Mouse (Mus musculus) intestine, embryonic 16.5 days (tissue): Measurements from ENCODE around the gene Mbd3. TPM values are rescaled to one million over a fixed set of nuclear protein-coding genes. Genes with fewer than 3 reads are reported as not detected.

Source experiments
- ATAC-seq: fragments of 200-750 bp; cut with Nextera tagmentation; 2 replicates; pipeline ENCODE4 v1.8.0; 2017; ENCODE audit warnings: moderate TSS enrichment, moderate library complexity
- H3K27ac ChIP-seq: fragments of 300-500 bp; sonication (generic); 2 replicates; pipeline ENCODE4 v1.5.1; 2014; ENCODE audit warnings: mild to moderate bottlenecking, low read length
- H3K27me3 ChIP-seq: fragments of 300-500 bp; sonication (generic); replicated peaks from 2 replicates; pipeline ENCODE4 v1.6.1; 2014; ENCODE audit warnings: low read length, control low read depth, mixed read lengths; ENCODE audit not compliant: control insufficient read depth, insufficient read depth
- H3K36me3 ChIP-seq: fragments of 300-500 bp; sonication (generic); 2 replicates; pipeline ENCODE4 v1.6.1; 2014; ENCODE audit warnings: low read length, control low read depth; ENCODE audit not compliant: control insufficient read depth, insufficient read depth
- H3K4me1 ChIP-seq: fragments of 300-500 bp; sonication (generic); 2 replicates; pipeline ENCODE4 v1.6.1; 2014; ENCODE audit warnings: low read length, control low read depth, mixed read lengths; ENCODE audit not compliant: control insufficient read depth, insufficient read depth
- H3K4me2 ChIP-seq: fragments of 300-500 bp; sonication (generic); 2 replicates; pipeline ENCODE4 v1.6.1; 2014; ENCODE audit warnings: low read depth, low read length, control low read depth
- H3K4me3 ChIP-seq: fragments of 300-500 bp; sonication (generic); 2 replicates; pipeline ENCODE4 v1.5.1; 2014; ENCODE audit warnings: mild to moderate bottlenecking, low read length
- H3K9ac ChIP-seq: fragments of 300-500 bp; sonication (generic); 2 replicates; pipeline ENCODE4 v1.6.1; 2014; ENCODE audit warnings: low read depth, low read length
- H3K9me3 ChIP-seq: fragments of 300-500 bp; sonication (generic); 2 replicates; pipeline ENCODE4 v1.6.1; 2016; ENCODE audit warnings: low read length, control low read depth; ENCODE audit not compliant: control insufficient read depth
- WGBS: fragments of 180-500 bp; shearing (Covaris S2); extraction: QIAGEN DNeasy Blood & Tissue Kit; methylation state at CpG from one replicate; pipeline ENCODE4 v1.1.7; 2014; 5-methylcytosine and 5-hydroxymethylcytosine counted together
- microRNA-seq: library from miRNA; unstranded; fragments of <30 nt; microRNA quantifications from one replicate; pipeline ENCODE4, GENCODE M21; 2016
- polyA plus RNA-seq: library from polyadenylated mRNA; unstranded; fragments of >200 nt; fragmentation: Nextera tagmentation; extraction: Ambion mirVana; gene quantifications from 2 replicates; pipeline ENCODE4 v1.2.1, GENCODE M21; 2015

The Mbd3 gene
- polyA plus RNA-seq, 1 experiment from 2014 or later: 144 TPM

DNA sequence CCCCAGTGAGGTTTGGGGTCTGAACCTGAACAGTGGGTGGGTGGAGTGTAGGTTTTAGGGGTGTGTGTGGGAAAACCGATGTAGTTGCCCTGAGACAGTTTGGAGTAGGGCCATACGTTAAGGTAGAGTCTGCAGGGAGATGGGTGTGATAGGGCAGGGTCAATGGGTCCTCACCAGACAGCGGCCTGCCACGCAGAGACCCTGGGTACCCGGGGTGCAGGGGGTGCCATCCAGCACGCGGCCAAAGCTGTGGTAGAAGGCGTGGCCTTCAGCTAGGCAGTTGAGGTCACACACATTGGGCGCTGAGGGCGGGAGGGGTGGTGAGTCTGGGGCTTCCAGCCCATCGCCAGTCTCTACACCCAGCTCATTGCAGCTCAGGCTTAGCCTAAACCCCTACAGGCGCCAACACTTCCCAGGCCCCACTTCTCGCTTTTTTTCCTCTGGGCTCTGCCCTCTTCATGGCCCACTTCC is 55.9 kb downstream of the Mbd3 start:
- Histone ChIP-seq H3K9ac (peak overlapping the region; percentile 48), H3K4me2 (peak overlapping the region; percentile 71), H3K27ac (peak overlapping the region; percentile 82), H3K36me3 (no peaks in the 10 kb centered on the region), H3K4me1 (peaks cover 58% of the 10 kb centered on the region), H3K9me3 (no peaks in the 10 kb centered on the region), H3K27me3 (peaks cover 36% of the 10 kb centered on the region), H3K4me3 (peak overlapping the region; percentile 42)
- 28% methylated on average over 13 of the region's 13 CpGs for WGBS
- no peak for ATAC-seq

DNA sequence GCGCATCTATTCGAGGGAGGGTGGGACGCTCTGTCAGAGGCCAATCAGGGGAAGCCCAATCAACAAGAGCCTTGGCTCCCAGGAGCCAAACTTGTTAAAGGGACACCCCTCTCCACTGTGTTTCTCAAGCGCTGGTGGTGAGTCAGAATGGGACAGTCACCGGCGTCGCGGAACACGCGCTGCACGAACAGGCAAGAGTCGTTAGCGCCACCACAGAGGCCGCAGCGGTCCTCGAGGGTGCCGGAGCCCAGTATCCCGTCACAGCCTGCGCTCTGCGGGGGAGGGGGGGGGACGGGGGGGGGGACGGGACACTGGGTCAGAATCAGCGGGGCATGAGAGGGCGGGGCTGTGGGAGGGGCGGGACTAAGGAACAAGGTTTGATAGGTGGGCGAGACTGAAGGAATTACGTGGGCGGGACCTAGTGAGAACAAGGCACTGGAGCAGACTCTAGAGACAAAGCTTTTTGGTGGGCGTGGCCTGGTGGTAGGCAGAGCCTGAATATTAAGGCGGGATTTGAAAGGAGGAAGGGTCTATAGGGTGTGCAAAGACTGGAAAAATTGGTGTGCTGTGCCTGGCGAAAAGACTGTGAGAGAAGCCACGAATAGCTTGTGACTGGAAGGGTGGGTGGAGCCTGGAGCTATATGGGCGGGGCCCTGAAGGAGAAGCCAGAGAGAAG is 56.5 kb downstream of the Mbd3 start:
- no peaks in the 10 kb centered on the region for H3K9me3 ChIP-seq
- peaks cover 32% of the 10 kb centered on the region for H3K27me3 ChIP-seq
- peak overlapping the region; percentile 48; the same call in 1 of the 2 replicates for H3K9ac ChIP-seq
- ATAC-seq: peak; percentile 43
- peaks cover 52% of the 10 kb centered on the region for H3K4me1 ChIP-seq
- peak overlapping the region; percentile 42 for H3K4me3 ChIP-seq
- H3K27ac ChIP-seq: peak overlapping the region; percentile 82; the same call in 1 of the 2 replicates
- whole genome bisulfite sequencing: under 1% methylated on average over 29 of the region's 33 CpGs
- H3K36me3 ChIP-seq: no peaks in the 10 kb centered on the region
- peak overlapping the region; percentile 71 for H3K4me2 ChIP-seq

Small RNA genes within 50 kb of the gene (microRNA-seq; reads per million reads assigned to microRNA genes)
- not detected for gene Gm22721

Other genes starting within 250 kb of the Mbd3 start
- gene Cirbp, start 233.6 kb downstream of the Mbd3 start, polyA plus RNA-seq: 53.2 and 62.6 TPM in 2 replicates
- gene 1600002K03Rik, start 226.6 kb downstream of the Mbd3 start, polyA plus RNA-seq: 23.6 TPM in 2 replicates
- gene Efna2, start 220.1 kb downstream of the Mbd3 start, polyA plus RNA-seq: 7.4 and 8.1 TPM in 2 replicates
- 40.9 and 42.4 TPM in 2 replicates for gene Mum1, start 173.1 kb downstream of the Mbd3 start, polyA plus RNA-seq
- gene Ndufs7, start 150.4 kb downstream of the Mbd3 start, polyA plus RNA-seq: 604 and 616 TPM in 2 replicates
- 91.0 and 106 TPM in 2 replicates for gene Gamt, start 138.5 kb downstream of the Mbd3 start, polyA plus RNA-seq
- 36.8 and 37.6 TPM in 2 replicates for gene Dazap1, start 138.1 kb downstream of the Mbd3 start, polyA plus RNA-seq
- gene Rps15, start 107.1 kb downstream of the Mbd3 start, polyA plus RNA-seq: 894 and 922 TPM in 2 replicates
- gene Apc2, start 103.6 kb downstream of the Mbd3 start, polyA plus RNA-seq: 2.4 and 3.1 TPM in 2 replicates
- gene 2310011J03Rik, start 79.0 kb downstream of the Mbd3 start, polyA plus RNA-seq: 60.4 and 64.3 TPM in 2 replicates
- gene Pcsk4, start 70.1 kb downstream of the Mbd3 start, polyA plus RNA-seq: 10.8 and 12.9 TPM in 2 replicates
- 255 and 314 TPM in 2 replicates for gene Reep6, start 69.6 kb downstream of the Mbd3 start, polyA plus RNA-seq
- 28.2 and 37.2 TPM in 2 replicates for gene Adamtsl5, start 51.1 kb downstream of the Mbd3 start, polyA plus RNA-seq
- gene Plk5, start 43.1 kb downstream of the Mbd3 start, polyA plus RNA-seq: 0.39 and 0.64 TPM in 2 replicates
- gene Mex3d, start 11.9 kb downstream of the Mbd3 start, polyA plus RNA-seq: 1.9 and 2.7 TPM in 2 replicates
- gene Uqcr11, start 7.3 kb upstream of the Mbd3 start, polyA plus RNA-seq: 1,179 and 1,252 TPM in 2 replicates
- gene Tcf3, start 34.1 kb upstream of the Mbd3 start, polyA plus RNA-seq: 62.7 and 62.9 TPM in 2 replicates
- gene Onecut3, start 95.3 kb upstream of the Mbd3 start, polyA plus RNA-seq: 0.06 and 0.10 TPM in 2 replicates
- gene Atp8b3, start 139.6 kb upstream of the Mbd3 start, polyA plus RNA-seq: 0.09 and 0.17 TPM in 2 replicates
- gene Rexo1, start 162.0 kb upstream of the Mbd3 start, polyA plus RNA-seq: 21.5 and 21.9 TPM in 2 replicates
- 7.0 and 7.4 TPM in 2 replicates for gene Klf16, start 177.8 kb upstream of the Mbd3 start, polyA plus RNA-seq
- 63.1 and 79.7 TPM in 2 replicates for gene Abhd17a, start 190.8 kb upstream of the Mbd3 start, polyA plus RNA-seq
- gene Scamp4, start 203.3 kb upstream of the Mbd3 start, polyA plus RNA-seq: 125 and 127 TPM in 2 replicates
- gene Adat3, start 203.3 kb upstream of the Mbd3 start, polyA plus RNA-seq: 8.4 and 9.4 TPM in 2 replicates
- gene Gm49322, start 206.5 kb upstream of the Mbd3 start, polyA plus RNA-seq: 3.3 and 4.0 TPM in 2 replicates
- gene Csnk1g2, start 223.3 kb upstream of the Mbd3 start, polyA plus RNA-seq: 15.1 and 22.2 TPM in 2 replicates